Mouse (Mus musculus) neural tube, embryonic 13.5 days (tissue): Measurements from ENCODE around the gene Olfr435. TPM values are rescaled to one million over a fixed set of nuclear protein-coding genes. Genes with fewer than 3 reads are reported as not detected.

Experiments used
- ATAC-seq: fragments of 200-750 bp; cut with Nextera tagmentation; 2 replicates; pipeline ENCODE4 v1.8.0; 2017; ENCODE audit warnings: low read depth, mild to moderate bottlenecking, moderate TSS enrichment, moderate library complexity
- H3K27ac ChIP-seq: fragments of 300-500 bp; sonication (generic); replicated peaks from 2 replicates; pipeline ENCODE4 v1.5.1; 2015; ENCODE audit warnings: moderate library complexity, mild to moderate bottlenecking, inconsistent platforms
- H3K27me3 ChIP-seq: fragments of 300-500 bp; sonication (generic); 2 replicates; pipeline ENCODE4 v1.6.1; 2015; ENCODE audit warnings: mild to moderate bottlenecking, inconsistent platforms
- H3K36me3 ChIP-seq: fragments of 300-500 bp; sonication (generic); 2 replicates; pipeline ENCODE4 v1.6.1; 2015; ENCODE audit warnings: mild to moderate bottlenecking, inconsistent platforms
- H3K4me1 ChIP-seq: fragments of 300-500 bp; sonication (generic); replicated peaks from 2 replicates; pipeline ENCODE4 v1.6.1; 2015; ENCODE audit warnings: inconsistent platforms
- H3K4me2 ChIP-seq: fragments of 300-500 bp; sonication (generic); 2 replicates; pipeline ENCODE4 v1.6.1; 2015; ENCODE audit warnings: inconsistent platforms, mild to moderate bottlenecking, moderate library complexity
- H3K4me3 ChIP-seq: fragments of 300-500 bp; sonication (generic); 2 replicates; pipeline ENCODE4 v1.5.1; 2015; ENCODE audit warnings: mild to moderate bottlenecking, inconsistent platforms
- H3K9ac ChIP-seq: fragments of 300-500 bp; sonication (generic); 2 replicates; pipeline ENCODE4 v1.6.1; 2015; ENCODE audit warnings: moderate library complexity, mild to moderate bottlenecking, inconsistent platforms
- H3K9me3 ChIP-seq: fragments of 300-500 bp; sonication (generic); 2 replicates; pipeline ENCODE4 v1.6.1; 2016; ENCODE audit warnings: inconsistent platforms
- WGBS: fragments of 180-500 bp; shearing (Covaris S2); methylation state at CpG from one replicate; pipeline ENCODE4 v1.1.7; 2015; 5-methylcytosine and 5-hydroxymethylcytosine counted together
- polyA plus RNA-seq: library from polyadenylated mRNA; unstranded; fragments of >200 nt; fragmentation: Nextera tagmentation; extraction: Ambion mirVana; gene quantifications from 2 replicates; pipeline ENCODE4 v1.2.1, GENCODE M21; 2015

Olfr435 gene
- polyA plus RNA-seq, 1 experiment from 2014 or later, result not detected

DNA sequence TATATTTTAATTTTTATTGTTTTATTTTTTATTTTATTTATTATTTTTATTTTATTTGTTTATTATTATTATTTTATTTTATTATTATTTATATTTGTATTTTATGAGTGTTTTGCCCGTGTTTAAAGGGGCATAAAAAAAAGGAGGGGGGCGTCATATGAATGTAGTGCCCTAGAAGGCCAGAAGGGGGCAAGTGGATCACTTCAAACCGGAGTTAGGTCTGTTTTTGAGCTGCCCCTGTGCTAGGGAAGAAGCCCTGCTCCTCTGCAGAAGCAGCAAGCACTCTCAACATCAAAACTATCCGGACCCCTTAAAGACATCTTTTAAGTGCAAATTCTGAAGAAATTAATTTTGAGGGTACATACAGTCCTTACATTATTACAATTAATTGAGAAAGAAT, 45.1 kb downstream of the Olfr435 start:
- H3K4me3 ChIP-seq, result no peak overlapping the region
- 16% methylated on average over 4 of the region's 4 CpGs for WGBS
- H3K27me3 ChIP-seq, result no peaks in the 10 kb centered on the region
- no peaks in the 10 kb centered on the region for H3K4me1 ChIP-seq
- H3K4me2 ChIP-seq, result no peak overlapping the region
- no peaks in the 10 kb centered on the region for H3K36me3 ChIP-seq
- no peak overlapping the region for H3K27ac ChIP-seq
- no peak overlapping the region for H3K9ac ChIP-seq
- ATAC-seq, result no peak
- H3K9me3 ChIP-seq, result no peaks in the 10 kb centered on the region

DNA sequence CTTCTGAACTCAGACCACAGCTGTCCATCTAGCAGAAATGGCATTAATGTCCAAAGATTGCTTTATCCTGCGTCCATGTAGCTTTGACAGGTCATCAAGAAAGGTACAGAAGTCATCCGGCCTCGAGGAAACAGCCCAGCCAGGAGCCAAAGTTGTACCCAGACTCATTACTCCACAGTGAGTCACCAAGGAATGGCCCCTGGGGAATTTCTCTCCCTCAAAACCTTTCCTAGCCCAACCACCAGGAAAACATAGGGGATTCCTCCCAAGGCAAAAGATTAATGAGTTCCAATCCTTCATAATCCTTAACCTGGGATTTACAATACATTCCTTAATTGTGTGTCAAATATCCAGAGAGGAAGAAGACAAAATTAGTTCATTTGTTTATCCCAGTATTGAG, 50.5 kb downstream of the Olfr435 start:
- Histone ChIP-seq H3K9me3 (no peaks in the 10 kb centered on the region), H3K4me2 (no peak overlapping the region), H3K4me1 (no peaks in the 10 kb centered on the region), H3K27me3 (no peaks in the 10 kb centered on the region), H3K9ac (no peak overlapping the region), H3K27ac (no peak overlapping the region), H3K36me3 (no peaks in the 10 kb centered on the region), H3K4me3 (no peak overlapping the region)
- ATAC-seq, result no peak
- WGBS, result 72% methylated on average over 3 of the region's 3 CpGs

DNA sequence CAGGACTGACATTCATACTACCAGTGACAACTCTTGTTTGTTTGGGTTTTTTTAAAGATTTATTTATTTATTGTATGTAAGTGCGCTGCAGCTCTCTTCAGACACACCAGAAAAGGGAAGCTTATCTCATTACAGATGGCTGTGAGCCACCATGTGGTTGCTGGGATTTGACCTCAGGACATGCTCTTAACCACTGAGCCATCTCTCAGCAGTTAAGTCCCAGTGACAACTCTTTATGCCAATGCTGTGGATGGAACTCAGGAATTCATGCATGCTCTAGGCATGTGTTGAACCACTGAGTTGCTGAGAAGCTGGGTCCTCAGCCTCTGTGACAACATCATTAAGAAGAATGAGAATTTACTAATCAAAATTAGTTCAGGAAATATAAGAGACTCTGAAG, 56.0 kb downstream of the Olfr435 start:
- no peak for ATAC-seq
- no peak overlapping the region for H3K27ac ChIP-seq
- H3K9me3 ChIP-seq, result no peaks in the 10 kb centered on the region
- WGBS, result 97% methylated on average over 1 of the region's 1 CpGs
- H3K4me3 ChIP-seq, result no peak overlapping the region
- H3K27me3 ChIP-seq, result no peaks in the 10 kb centered on the region
- H3K36me3 ChIP-seq, result no peaks in the 10 kb centered on the region
- no peaks in the 10 kb centered on the region for H3K4me1 ChIP-seq
- no peak overlapping the region for H3K4me2 ChIP-seq
- H3K9ac ChIP-seq, result no peak overlapping the region

Other genes starting within 250 kb of the Olfr435 start
- not detected in 2 replicates for gene Olfr444, start 248.1 kb upstream of the Olfr435 start, polyA plus RNA-seq
- gene Olfr441, start 90.8 kb upstream of the Olfr435 start, polyA plus RNA-seq, result not detected in 2 replicates
- not detected in 2 replicates for gene Olfr237-ps1, start 50.6 kb upstream of the Olfr435 start, polyA plus RNA-seq
- not detected in 2 replicates for gene Olfr437, start 33.9 kb upstream of the Olfr435 start, polyA plus RNA-seq
- not detected in 2 replicates for gene Olfr13, start 25.0 kb upstream of the Olfr435 start, polyA plus RNA-seq
- gene Olfr434, start 15.9 kb downstream of the Olfr435 start, polyA plus RNA-seq, result not detected in 2 replicates
- not detected in 2 replicates for gene Olfr47, start 34.4 kb downstream of the Olfr435 start, polyA plus RNA-seq
- 2.6 and 3.3 TPM in 2 replicates for gene Arhgef5, start 68.4 kb downstream of the Olfr435 start, polyA plus RNA-seq
- gene Nobox, start 112.4 kb downstream of the Olfr435 start, polyA plus RNA-seq, result not detected in 2 replicates